Mouse (Mus musculus): ENCODE results near the gene Sema4d. TPM values are rescaled to one million over a fixed set of nuclear protein-coding genes. Genes with fewer than 3 reads are reported as not detected.
A peak's percentile ranks its signal among the peaks of the same experiment; 100 is the strongest.

The Sema4d gene
- polyA plus RNA-seq, 1 experiment from 2014 or later, result 20.3 TPM

DNA sequence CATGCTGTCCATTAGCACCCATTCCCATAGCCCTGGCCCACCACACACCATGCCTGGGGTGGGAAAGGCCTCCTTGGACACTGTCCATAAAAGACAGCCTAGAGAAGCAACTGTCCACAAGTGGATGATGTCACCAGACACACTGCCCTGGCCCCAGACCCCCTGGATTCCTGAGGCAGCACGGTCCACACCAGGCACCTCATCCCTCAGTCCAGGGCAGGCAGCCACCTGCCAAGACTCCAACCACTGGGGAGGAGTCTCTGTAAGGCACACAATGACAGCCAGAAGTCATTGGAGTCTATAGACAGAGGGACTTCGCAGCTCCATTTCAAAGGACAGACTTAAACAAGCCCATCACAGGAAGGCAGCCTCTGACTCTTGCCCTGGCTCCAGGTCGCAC, 1.9 kb downstream of the Sema4d start:
- Histone ChIP-seq H3K4me1 (peaks cover 33% of the 10 kb centered on the region), H3K4me2 (peak overlapping the region; percentile 98), H3K27me3 (peaks cover 23% of the 10 kb centered on the region), H3K4me3 (replicated peaks) (peak overlapping the region; percentile 84), H3K36me3 (no peaks in the 10 kb centered on the region), H3K27ac (no peak overlapping the region), H3K9me3 (replicated peaks) (no peaks in the 10 kb centered on the region), H3K9ac (0 out of 2 replicates have a peak overlapping the region, but pooled peaks have one; percentile 77)
- WGBS, result 57% methylated on average over 3 of the region's 3 CpGs
- 0 out of 2 replicates have a peak, but pooled peaks have one; percentile 31 for ATAC-seq (replicated peaks; ENCODE audit: low FRiP score)

GRCm38 (mm10) chr13:51790793-51791192, 2.8 kb downstream of the Sema4d start:
- 63% methylated on average over 5 of the region's 5 CpGs for WGBS
- Histone ChIP-seq H3K9me3 (replicated peaks) (no peaks in the 10 kb centered on the region), H3K4me1 (peaks cover 33% of the 10 kb centered on the region), H3K4me3 (replicated peaks) (no peak overlapping the region), H3K9ac (no peak overlapping the region), H3K4me2 (no peak overlapping the region), H3K36me3 (no peaks in the 10 kb centered on the region), H3K27ac (no peak overlapping the region), H3K27me3 (peaks cover 23% of the 10 kb centered on the region)
- ATAC-seq (replicated peaks; ENCODE audit: low FRiP score), result no peak

GRCm38 (mm10) chr13:51787858-51788257, 5.7 kb downstream of the Sema4d start:
- 43% methylated on average over 2 of the region's 2 CpGs for WGBS
- peaks cover 25% of the 10 kb centered on the region for H3K4me1 ChIP-seq

DNA sequence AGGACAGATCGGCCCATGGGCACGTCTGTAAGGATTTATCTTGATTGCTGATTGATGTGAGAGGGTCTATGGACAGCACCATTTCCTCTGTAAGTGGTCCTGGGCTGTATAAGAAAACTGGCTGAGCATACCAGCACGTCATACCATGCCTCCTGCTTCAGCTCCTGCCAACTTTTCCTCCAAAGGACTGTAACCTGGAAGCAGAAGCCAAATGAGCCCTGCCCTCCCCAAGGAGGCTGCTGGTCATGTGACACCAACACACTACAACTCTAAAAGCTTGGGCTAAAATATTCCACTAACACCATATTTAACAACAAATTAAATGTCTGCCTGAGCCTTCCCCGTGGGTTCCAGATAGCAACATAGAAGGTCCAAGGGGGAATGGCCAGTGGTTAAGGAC, 6.9 kb downstream of the Sema4d start:
- Histone ChIP-seq H3K4me2 (no peak overlapping the region), H3K27ac (no peak overlapping the region), H3K36me3 (no peaks in the 10 kb centered on the region), H3K4me1 (peaks cover 13% of the 10 kb centered on the region), H3K9me3 (replicated peaks) (no peaks in the 10 kb centered on the region), H3K4me3 (replicated peaks) (no peak overlapping the region), H3K27me3 (peaks cover 6% of the 10 kb centered on the region), H3K9ac (no peak overlapping the region)
- 86% methylated on average over 4 of the region's 4 CpGs for WGBS
- no peak for ATAC-seq (replicated peaks; ENCODE audit: low FRiP score)

More at GRCm38 (mm10) chr13:51787858-51788257, 5.7 kb downstream of the Sema4d start:
- Histone ChIP-seq H3K9me3 (replicated peaks) (no peaks in the 10 kb centered on the region), H3K4me3 (replicated peaks) (no peak overlapping the region), H3K36me3 (no peaks in the 10 kb centered on the region), H3K9ac (no peak overlapping the region), H3K4me2 (no peak overlapping the region), H3K27me3 (peaks cover 19% of the 10 kb centered on the region), H3K27ac (no peak overlapping the region)
- ATAC-seq (replicated peaks; ENCODE audit: low FRiP score), result no peak

DNA sequence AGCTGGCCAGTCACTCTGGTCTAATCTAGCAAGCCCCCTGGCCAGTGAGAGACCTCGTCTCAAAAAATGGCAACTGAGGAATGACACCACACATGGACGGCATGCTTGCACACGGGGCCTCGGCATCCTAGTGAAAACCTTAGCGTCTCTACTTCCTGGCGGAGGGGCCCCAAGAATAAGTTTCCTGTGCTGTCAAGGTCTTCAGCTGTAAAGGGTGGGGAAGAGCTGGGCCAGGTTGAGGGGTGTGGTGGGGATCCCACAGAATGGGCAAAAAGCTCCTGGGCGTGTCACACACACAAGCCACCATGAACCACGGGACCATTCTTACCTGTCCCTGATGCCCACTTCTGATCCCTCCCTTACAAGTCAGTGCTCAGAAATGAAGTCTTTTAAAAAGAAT, 9.1 kb downstream of the Sema4d start:
- H3K9me3 ChIP-seq (replicated peaks), result no peaks in the 10 kb centered on the region
- ATAC-seq (replicated peaks; ENCODE audit: low FRiP score), result no peak
- no peaks in the 10 kb centered on the region for H3K27me3 ChIP-seq
- H3K4me2 ChIP-seq, result no peak overlapping the region
- no peak overlapping the region for H3K9ac ChIP-seq
- H3K27ac ChIP-seq, result no peak overlapping the region
- H3K4me1 ChIP-seq, result peaks cover 7% of the 10 kb centered on the region
- no peaks in the 10 kb centered on the region for H3K36me3 ChIP-seq
- 90% methylated on average over 8 of the region's 8 CpGs for WGBS
- H3K4me3 ChIP-seq (replicated peaks), result no peak overlapping the region

DNA sequence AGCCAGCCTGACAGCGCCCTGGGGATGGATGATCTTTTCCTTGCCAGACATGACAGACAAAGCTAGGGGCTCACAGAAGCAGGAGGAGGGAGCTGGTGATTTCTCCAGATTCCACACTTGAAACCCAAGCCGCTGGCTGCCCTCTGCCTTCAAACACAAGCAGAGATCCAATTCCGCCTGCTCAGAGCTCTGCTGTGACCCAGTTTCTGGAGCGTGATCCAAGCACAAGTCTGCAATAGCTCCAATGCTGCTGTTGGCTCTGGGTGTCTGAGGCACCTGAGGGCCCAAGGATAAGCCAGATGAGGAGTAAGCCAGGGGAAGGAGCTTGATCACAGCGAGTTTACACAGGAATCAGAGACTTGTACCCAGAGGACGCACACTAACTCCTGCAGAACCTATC, 9.7 kb downstream of the Sema4d start:
- peaks cover 13% of the 10 kb centered on the region for H3K4me1 ChIP-seq
- ATAC-seq (replicated peaks; ENCODE audit: low FRiP score), result no peak
- H3K9me3 ChIP-seq (replicated peaks), result no peaks in the 10 kb centered on the region
- no peak overlapping the region for H3K9ac ChIP-seq
- H3K27ac ChIP-seq, result no peak overlapping the region
- no peak overlapping the region for H3K4me2 ChIP-seq
- no peak overlapping the region for H3K4me3 ChIP-seq (replicated peaks)
- 57% methylated on average over 6 of the region's 6 CpGs for WGBS
- H3K27me3 ChIP-seq, result no peaks in the 10 kb centered on the region
- no peaks in the 10 kb centered on the region for H3K36me3 ChIP-seq

DNA sequence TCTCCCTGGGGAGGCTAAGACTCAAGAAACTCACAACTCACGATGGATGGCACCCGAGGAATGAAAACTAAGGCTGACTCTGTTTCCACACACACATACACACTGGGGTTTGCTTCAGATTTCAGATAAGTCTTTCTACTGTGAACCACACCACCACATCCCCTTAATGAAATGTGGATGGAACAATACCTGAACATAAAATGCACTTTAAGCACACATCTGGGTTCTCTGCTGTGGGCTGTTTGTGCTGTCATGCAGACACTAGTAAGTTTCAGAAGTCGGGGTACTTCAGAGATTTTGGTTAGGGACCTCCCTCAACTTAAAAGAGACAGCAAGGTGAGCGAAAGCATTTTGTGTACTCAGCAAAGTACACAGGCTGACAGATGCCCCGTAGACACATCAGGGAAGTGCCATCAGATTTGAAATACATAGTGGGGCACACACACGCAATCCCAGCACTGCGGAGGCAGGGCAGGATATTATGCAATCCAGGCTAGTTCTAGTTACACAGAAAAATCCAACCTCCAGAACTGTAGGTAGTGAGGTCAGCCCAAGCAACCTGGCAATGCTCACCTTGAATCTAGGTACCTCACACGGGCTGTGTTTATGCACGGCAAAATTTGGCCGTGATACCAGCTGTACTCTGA, 12.9 kb downstream of the Sema4d start:
- no peak for ATAC-seq (replicated peaks; ENCODE audit: low FRiP score)
- H3K9ac ChIP-seq, result no peak overlapping the region
- WGBS, result 91% methylated on average over 10 of the region's 10 CpGs
- no peaks in the 10 kb centered on the region for H3K27me3 ChIP-seq
- no peak overlapping the region for H3K27ac ChIP-seq
- peaks cover 37% of the 10 kb centered on the region for H3K4me1 ChIP-seq
- H3K9me3 ChIP-seq (replicated peaks), result no peaks in the 10 kb centered on the region
- H3K36me3 ChIP-seq, result no peaks in the 10 kb centered on the region
- no peak overlapping the region for H3K4me3 ChIP-seq (replicated peaks)
- no peak overlapping the region for H3K4me2 ChIP-seq

GRCm38 (mm10) chr13:51778983-51779962, 14.3 kb downstream of the Sema4d start:
- WGBS, result 62% methylated on average over 25 of the region's 25 CpGs
- no peak for ATAC-seq (replicated peaks; ENCODE audit: low FRiP score)
- 0 out of 2 replicates have a peak overlapping the region, but pooled peaks have one; percentile 6 for H3K27ac ChIP-seq

DNA sequence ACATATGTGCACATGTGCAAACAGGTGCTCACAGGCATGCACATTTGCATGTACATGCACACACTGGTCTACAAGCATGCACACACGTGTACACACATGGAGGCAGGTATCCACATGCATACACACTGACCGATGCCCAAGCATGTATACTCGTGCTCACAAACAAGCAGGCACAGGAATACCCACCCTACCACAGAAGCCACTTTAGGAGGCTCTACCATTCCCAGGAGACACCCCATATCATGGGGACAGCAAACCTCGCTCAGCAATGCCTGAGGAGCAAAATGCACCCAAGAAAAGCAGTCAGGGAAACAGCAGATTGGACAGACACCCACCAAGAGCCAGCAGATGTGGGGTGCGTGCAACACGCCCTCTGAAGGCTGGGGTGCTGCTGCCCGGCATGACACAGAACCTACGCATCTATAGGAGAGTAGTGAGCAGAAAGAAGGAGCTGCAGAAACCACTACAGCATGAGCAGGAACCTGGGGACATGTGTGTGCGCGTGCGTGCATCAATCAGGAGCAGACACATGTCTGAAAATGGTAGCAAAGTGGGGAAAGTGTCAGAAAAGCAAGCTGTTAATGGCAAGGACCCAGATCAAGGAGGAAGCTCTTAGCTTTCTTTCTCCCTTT, 15.1 kb downstream of the Sema4d start:
- ATAC-seq (replicated peaks; ENCODE audit: low FRiP score), result no peak
- Histone ChIP-seq H3K4me2 (no peak overlapping the region), H3K9ac (no peak overlapping the region), H3K27me3 (no peaks in the 10 kb centered on the region), H3K9me3 (replicated peaks) (no peaks in the 10 kb centered on the region), H3K4me1 (peaks cover 37% of the 10 kb centered on the region), H3K4me3 (replicated peaks) (no peak overlapping the region), H3K36me3 (no peaks in the 10 kb centered on the region), H3K27ac (peak overlapping the region; percentile 78; the same call in 1 of the 2 replicates)
- 85% methylated on average over 11 of the region's 11 CpGs for WGBS

More at GRCm38 (mm10) chr13:51778983-51779962, 14.3 kb downstream of the Sema4d start:
- H3K4me3 ChIP-seq (replicated peaks), result no peak overlapping the region
- peaks cover 37% of the 10 kb centered on the region for H3K4me1 ChIP-seq
- H3K9me3 ChIP-seq (replicated peaks), result no peaks in the 10 kb centered on the region
- H3K4me2 ChIP-seq, result no peak overlapping the region
- H3K36me3 ChIP-seq, result no peaks in the 10 kb centered on the region
- H3K9ac ChIP-seq, result no peak overlapping the region
- no peaks in the 10 kb centered on the region for H3K27me3 ChIP-seq

- H3K27ac ChIP-seq, result peak overlapping the region; percentile 78
- peak; percentile 7; the same call in 1 of the 2 replicates for ATAC-seq (replicated peaks; ENCODE audit: low FRiP score)
- H3K4me3 ChIP-seq (replicated peaks), result no peak overlapping the region
- H3K4me2 ChIP-seq, result 0 out of 2 replicates have a peak overlapping the region, but pooled peaks have one; percentile 2
- H3K9me3 ChIP-seq (replicated peaks), result no peaks in the 10 kb centered on the region
- no peaks in the 10 kb centered on the region for H3K27me3 ChIP-seq
- H3K9ac ChIP-seq, result no peak overlapping the region
- H3K4me1 ChIP-seq, result peaks cover 37% of the 10 kb centered on the region
- WGBS, result 53% methylated on average over 6 of the region's 6 CpGs
- H3K36me3 ChIP-seq, result no peaks in the 10 kb centered on the region
These were observed 15.7 kb downstream of the Sema4d start for GRCm38 (mm10) chr13:51777738-51778274.

- Histone ChIP-seq H3K9ac (no peak overlapping the region), H3K4me1 (peaks cover 37% of the 10 kb centered on the region), H3K27me3 (no peaks in the 10 kb centered on the region), H3K4me3 (replicated peaks) (no peak overlapping the region), H3K27ac (peak overlapping the region; percentile 78), H3K36me3 (no peaks in the 10 kb centered on the region), H3K4me2 (peak overlapping the region; percentile 20), H3K9me3 (replicated peaks) (no peaks in the 10 kb centered on the region)
- ATAC-seq (replicated peaks; ENCODE audit: low FRiP score), result peak; percentile 92
- WGBS, result 21% methylated on average over 11 of the region's 11 CpGs
These were observed 16.4 kb downstream of the Sema4d start for GRCm38 (mm10) chr13:51777048-51777737.
